Mouse (Mus musculus) kidney, postnatal 14 days (tissue): ENCODE measurements at regions not wholly inside any gene's neighbourhood (a gene's known extent, or its start where the extent isn't known, plus 50 kb on each side); places are given as distances from the start of the nearest gene placed in this dataset.
A peak's percentile ranks its signal among the peaks of the same experiment; 100 is the strongest.
"Not testable (repeated sequence)": the region's sequence is repeated elsewhere in the genome, so short reads cannot be mapped to it uniquely, and the experiment has no call there.

Experiments used
- DNase-seq: peaks from one replicate; pipeline ENCODE4 v3.0.0; 2022; ENCODE audit warnings: mixed read lengths

- no peak for DNase-seq
These were observed 129.8 kb upstream of the Adcy2 start for GRCm38 (mm10) chr13:69129056-69129620.

GRCm38 (mm10) chr13:69127522-69127921 is 128.2 kb upstream of the Adcy2 start:
- peak; percentile 7 for DNase-seq

- DNase-seq: not testable (repeated sequence)
These were observed 119.4 kb upstream of the Adcy2 start for GRCm38 (mm10) chr13:69118743-69119142.

GRCm38 (mm10) chr13:69109168-69109567 is 109.8 kb upstream of the Adcy2 start:
- no peak for DNase-seq

- DNase-seq: peak; percentile 68
These were observed 87.3 kb upstream of the Adcy2 start for GRCm38 (mm10) chr13:69086613-69087012.

- no peak for DNase-seq
These were observed 71.0 kb upstream of the Adcy2 start for GRCm38 (mm10) chr13:69070336-69070735.

DNA sequence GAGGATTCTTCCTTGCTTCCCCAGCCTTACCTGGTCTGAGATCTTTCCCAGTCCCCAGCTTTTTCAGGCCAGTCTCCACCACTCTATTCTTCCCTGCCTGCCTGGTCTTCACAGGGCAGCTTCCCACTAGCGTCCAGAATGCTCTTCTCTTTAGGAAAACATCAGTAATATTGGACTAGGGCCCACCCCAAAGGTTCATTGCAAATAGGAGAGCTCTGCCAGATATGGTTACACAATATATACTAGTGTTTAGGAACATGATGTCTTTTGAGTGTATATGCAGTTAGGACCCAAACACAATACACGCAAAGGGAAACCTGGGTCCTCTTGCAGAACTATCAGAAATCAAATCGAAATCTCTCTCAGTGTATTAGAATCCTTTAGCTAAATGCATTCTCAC is 70.5 kb upstream of the Adcy2 start:
- DNase-seq: no peak

GRCm38 (mm10) chr13:69066636-69067035 is 67.3 kb upstream of the Adcy2 start:
- DNase-seq: peak; percentile 54

- DNase-seq: no peak
These were observed 65.9 kb upstream of the Adcy2 start for GRCm38 (mm10) chr13:69065285-69065684.

GRCm38 (mm10) chr13:69062692-69063233 is 63.4 kb upstream of the Adcy2 start:
- no peak for DNase-seq

DNA sequence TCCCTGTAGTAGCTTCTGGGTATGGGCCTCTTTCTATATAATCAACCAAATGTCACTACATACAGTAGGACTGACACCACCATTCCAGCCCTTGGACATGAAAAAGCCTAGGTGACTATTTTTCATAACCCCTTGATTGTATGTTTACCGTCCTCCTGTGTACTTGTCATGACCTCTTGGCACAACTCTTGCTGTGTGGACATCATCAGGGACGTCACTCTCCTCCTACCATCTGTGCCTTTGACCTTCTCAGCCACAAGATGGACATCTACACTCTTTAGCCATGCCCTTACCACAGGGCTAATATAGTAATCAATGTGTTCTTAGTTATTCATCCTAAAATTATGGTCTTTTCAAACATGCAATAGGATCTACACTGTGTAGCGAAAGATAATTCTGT is 62.1 kb upstream of the Adcy2 start:
- DNase-seq: no peak
